Mouse (Mus musculus): Measurements from ENCODE around the gene Tmem50b. TPM values are rescaled to one million over a fixed set of nuclear protein-coding genes. Genes with fewer than 3 reads are reported as not detected.

Gene Tmem50b
- polyA plus RNA-seq, 1 experiment from 2014 or later, result 60.8 TPM

DNA sequence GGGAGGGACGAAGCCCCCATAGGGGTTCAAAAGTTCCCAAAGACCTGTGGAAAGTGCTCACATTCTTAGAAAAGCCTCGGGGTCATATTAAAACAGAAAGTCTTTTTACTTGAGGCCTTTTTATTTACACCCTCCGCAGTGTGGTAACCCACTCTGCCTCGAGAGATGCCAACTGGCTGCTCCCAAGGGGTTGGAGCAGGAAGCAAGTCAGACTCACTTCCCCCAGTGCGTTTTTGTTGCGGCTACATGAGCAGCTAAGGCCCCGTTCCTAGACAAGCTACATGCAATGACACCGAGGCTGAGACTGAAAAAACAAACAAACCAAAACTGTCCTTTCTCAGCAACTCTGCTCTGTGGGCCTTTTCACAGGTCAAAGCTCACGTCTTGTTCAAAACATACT lies 59.1 kb downstream of the Tmem50b start:
- H3K27ac ChIP-seq (replicated peaks), result no peak overlapping the region; the same call in 1 of the 2 replicates
- no peaks in the 10 kb centered on the region for H3K9me3 ChIP-seq (ENCODE audit: control insufficient read depth, low read length)
- no peak for TF ChIP-seq EP300 (optimal IDR thresholded peaks at IDR 0.05)
- no peak for TF ChIP-seq CTCF (IDR thresholded peaks at IDR 0.05; ENCODE audit: low read depth)
- H3K36me3 ChIP-seq (ENCODE audit: control insufficient read depth, insufficient read depth, low read length), result no peaks in the 10 kb centered on the region
- H3K4me2 ChIP-seq (replicated peaks; ENCODE audit: low read depth), result no peak overlapping the region
- DNase-seq (ENCODE audit: low spot score) (no peak), ATAC-seq (ENCODE audit: low FRiP score, low TSS enrichment) (no peak)
- WGBS, result 50% methylated on average over 9 of the region's 9 CpGs
- H3K27me3 ChIP-seq (ENCODE audit: control insufficient read depth, insufficient read depth, low read length), result no peaks in the 10 kb centered on the region
- no peaks in the 10 kb centered on the region for H3K4me1 ChIP-seq (replicated peaks; ENCODE audit: control insufficient read depth, insufficient read depth)
- H3K4me3 ChIP-seq (ENCODE audit: low read depth, low read length), result no peak overlapping the region
- H3K9ac ChIP-seq (ENCODE audit: low read length), result no peak overlapping the region

- H3K4me3 ChIP-seq (ENCODE audit: low read depth, low read length), result no peak overlapping the region
- no peaks in the 10 kb centered on the region for H3K4me1 ChIP-seq (replicated peaks; ENCODE audit: control insufficient read depth, insufficient read depth)
- no peaks in the 10 kb centered on the region for H3K9me3 ChIP-seq (ENCODE audit: control insufficient read depth, low read length)
- ATAC-seq (ENCODE audit: low FRiP score, low TSS enrichment) (no peak), DNase-seq (ENCODE audit: low spot score) (no peak)
- H3K27ac ChIP-seq (replicated peaks), result no peak overlapping the region; the same call in none of the 2 replicates
- no peak for TF ChIP-seq EP300 (optimal IDR thresholded peaks at IDR 0.05)
- TF ChIP-seq CTCF (IDR thresholded peaks at IDR 0.05; ENCODE audit: low read depth), result no peak
- H3K36me3 ChIP-seq (ENCODE audit: control insufficient read depth, insufficient read depth, low read length), result no peaks in the 10 kb centered on the region
- H3K4me2 ChIP-seq (replicated peaks; ENCODE audit: low read depth), result no peak overlapping the region
- H3K27me3 ChIP-seq (ENCODE audit: control insufficient read depth, insufficient read depth, low read length), result no peaks in the 10 kb centered on the region
- no peak overlapping the region for H3K9ac ChIP-seq (ENCODE audit: low read length)
- 69% methylated on average over 6 of the region's 6 CpGs for WGBS
Measured at GRCm38 (mm10) chr16:91538051-91538450, 59.5 kb downstream of the Tmem50b start.

- H3K4me1 ChIP-seq (replicated peaks; ENCODE audit: control insufficient read depth, insufficient read depth), result no peaks in the 10 kb centered on the region
- 76% methylated on average over 3 of the region's 3 CpGs for WGBS
- H3K4me2 ChIP-seq (replicated peaks; ENCODE audit: low read depth), result no peak overlapping the region
- no peak overlapping the region for H3K4me3 ChIP-seq (ENCODE audit: low read depth, low read length)
- H3K27ac ChIP-seq (replicated peaks), result 0 out of 2 replicates have a peak overlapping the region, but pooled peaks have one; percentile 3
- TF ChIP-seq EP300 (optimal IDR thresholded peaks at IDR 0.05), result no peak
- no peak for TF ChIP-seq CTCF (IDR thresholded peaks at IDR 0.05; ENCODE audit: low read depth)
- ATAC-seq (ENCODE audit: low FRiP score, low TSS enrichment) (no peak), DNase-seq (ENCODE audit: low spot score) (no peak)
- H3K27me3 ChIP-seq (ENCODE audit: control insufficient read depth, insufficient read depth, low read length), result no peaks in the 10 kb centered on the region
- no peaks in the 10 kb centered on the region for H3K36me3 ChIP-seq (ENCODE audit: control insufficient read depth, insufficient read depth, low read length)
- no peaks in the 10 kb centered on the region for H3K9me3 ChIP-seq (ENCODE audit: control insufficient read depth, low read length)
- H3K9ac ChIP-seq (ENCODE audit: low read length), result no peak overlapping the region
Measured at GRCm38 (mm10) chr16:91537065-91537464, 60.5 kb downstream of the Tmem50b start.

DNA sequence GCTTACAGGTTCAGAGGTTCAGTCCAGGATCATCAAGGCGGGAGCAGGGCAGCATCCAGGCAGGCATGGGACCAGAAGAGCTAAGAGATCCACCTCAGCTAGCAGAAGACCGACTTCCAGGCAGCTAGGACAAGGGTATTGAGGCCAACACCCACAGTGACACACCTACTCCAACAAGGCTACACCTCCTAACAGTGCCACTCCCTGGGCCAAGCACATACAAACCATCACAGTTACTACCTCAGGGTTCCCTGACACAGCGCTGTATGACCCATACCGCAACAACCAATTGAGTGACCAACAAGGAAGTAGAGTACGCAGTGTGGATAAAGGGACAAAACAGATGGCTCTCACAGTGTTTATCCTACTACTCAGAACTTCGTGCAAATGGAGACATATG lies 61.2 kb downstream of the Tmem50b start:
- Histone ChIP-seq H3K4me2 (replicated peaks; ENCODE audit: low read depth) (no peak overlapping the region), H3K4me3 (ENCODE audit: low read depth, low read length) (no peak overlapping the region), H3K27ac (replicated peaks) (no peak overlapping the region), H3K9ac (ENCODE audit: low read length) (no peak overlapping the region), H3K27me3 (ENCODE audit: control insufficient read depth, insufficient read depth, low read length) (no peaks in the 10 kb centered on the region), H3K36me3 (ENCODE audit: control insufficient read depth, insufficient read depth, low read length) (no peaks in the 10 kb centered on the region), H3K4me1 (replicated peaks; ENCODE audit: control insufficient read depth, insufficient read depth) (no peaks in the 10 kb centered on the region), H3K9me3 (ENCODE audit: control insufficient read depth, low read length) (no peaks in the 10 kb centered on the region)
- DNase-seq (ENCODE audit: low spot score), result peak; percentile 50
- peak; percentile 92 for ATAC-seq (ENCODE audit: low FRiP score, low TSS enrichment)
- WGBS, result 71% methylated on average over 6 of the region's 6 CpGs
- TF ChIP-seq EP300 (optimal IDR thresholded peaks at IDR 0.05) (no peak), CTCF (IDR thresholded peaks at IDR 0.05; ENCODE audit: low read depth) (no peak)

GRCm38 (mm10) chr16:91534888-91535287 lies 62.7 kb downstream of the Tmem50b start:
- no peaks in the 10 kb centered on the region for H3K36me3 ChIP-seq (ENCODE audit: control insufficient read depth, insufficient read depth, low read length)
- no peaks in the 10 kb centered on the region for H3K4me1 ChIP-seq (replicated peaks; ENCODE audit: control insufficient read depth, insufficient read depth)
- H3K4me3 ChIP-seq (ENCODE audit: low read depth, low read length), result no peak overlapping the region
- no peak overlapping the region for H3K9ac ChIP-seq (ENCODE audit: low read length)
- no peak overlapping the region for H3K27ac ChIP-seq (replicated peaks)
- no peak overlapping the region for H3K4me2 ChIP-seq (replicated peaks; ENCODE audit: low read depth)
- no peaks in the 10 kb centered on the region for H3K27me3 ChIP-seq (ENCODE audit: control insufficient read depth, insufficient read depth, low read length)
- TF ChIP-seq CTCF (IDR thresholded peaks at IDR 0.05; ENCODE audit: low read depth) (no peak), EP300 (optimal IDR thresholded peaks at IDR 0.05) (no peak)
- 74% methylated on average over 6 of the region's 6 CpGs for WGBS
- no peaks in the 10 kb centered on the region for H3K9me3 ChIP-seq (ENCODE audit: control insufficient read depth, low read length)
- DNase-seq (ENCODE audit: low spot score) (peak; percentile 37), ATAC-seq (ENCODE audit: low FRiP score, low TSS enrichment) (peak; percentile 72)

DNA sequence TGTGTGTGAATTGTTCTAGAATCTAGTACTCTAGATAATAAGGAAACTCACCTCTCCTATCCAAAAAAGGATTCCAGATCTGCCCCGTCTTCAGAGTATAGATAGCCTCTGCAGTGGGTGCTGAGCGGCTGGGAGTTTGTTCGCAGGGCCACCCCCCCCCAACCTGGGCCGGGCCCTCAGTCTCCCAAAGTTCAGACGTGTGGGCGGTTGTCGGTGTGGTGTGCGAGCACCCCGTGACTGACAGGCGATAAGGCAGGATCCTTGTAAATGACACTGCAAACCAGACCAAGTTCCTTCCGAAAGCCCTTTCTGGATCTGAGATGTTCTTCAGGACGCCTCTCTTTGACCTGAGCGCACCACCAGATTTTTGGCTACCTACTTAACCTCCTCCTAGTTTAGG lies 63.1 kb downstream of the Tmem50b start:
- no peak overlapping the region for H3K9ac ChIP-seq (ENCODE audit: low read length)
- no peak overlapping the region for H3K4me2 ChIP-seq (replicated peaks; ENCODE audit: low read depth)
- no peaks in the 10 kb centered on the region for H3K27me3 ChIP-seq (ENCODE audit: control insufficient read depth, insufficient read depth, low read length)
- TF ChIP-seq CTCF (IDR thresholded peaks at IDR 0.05; ENCODE audit: low read depth), result no peak
- TF ChIP-seq EP300 (optimal IDR thresholded peaks at IDR 0.05), result no peak
- H3K36me3 ChIP-seq (ENCODE audit: control insufficient read depth, insufficient read depth, low read length), result no peaks in the 10 kb centered on the region
- ATAC-seq (ENCODE audit: low FRiP score, low TSS enrichment), result peak; percentile 82
- H3K9me3 ChIP-seq (ENCODE audit: control insufficient read depth, low read length), result no peaks in the 10 kb centered on the region
- DNase-seq (ENCODE audit: low spot score), result peak; percentile 80
- no peak overlapping the region for H3K4me3 ChIP-seq (ENCODE audit: low read depth, low read length)
- 53% methylated on average over 13 of the region's 13 CpGs for WGBS
- H3K4me1 ChIP-seq (replicated peaks; ENCODE audit: control insufficient read depth, insufficient read depth), result no peaks in the 10 kb centered on the region
- no peak overlapping the region for H3K27ac ChIP-seq (replicated peaks)

Measured in stomach, postnatal 0 days (tissue).